Mouse (Mus musculus) kidney, postnatal 10 days (tissue): Measurements from ENCODE around the gene Gm4133.
"Not testable (repeated sequence)": the region's sequence is repeated elsewhere in the genome, so short reads cannot be mapped to it uniquely, and the experiment has no call there.

Experiments used
- DNase-seq: peaks from one replicate; pipeline ENCODE4 v3.0.0; 2021; ENCODE audit warnings: mixed read lengths

Gene Gm4133

DNA sequence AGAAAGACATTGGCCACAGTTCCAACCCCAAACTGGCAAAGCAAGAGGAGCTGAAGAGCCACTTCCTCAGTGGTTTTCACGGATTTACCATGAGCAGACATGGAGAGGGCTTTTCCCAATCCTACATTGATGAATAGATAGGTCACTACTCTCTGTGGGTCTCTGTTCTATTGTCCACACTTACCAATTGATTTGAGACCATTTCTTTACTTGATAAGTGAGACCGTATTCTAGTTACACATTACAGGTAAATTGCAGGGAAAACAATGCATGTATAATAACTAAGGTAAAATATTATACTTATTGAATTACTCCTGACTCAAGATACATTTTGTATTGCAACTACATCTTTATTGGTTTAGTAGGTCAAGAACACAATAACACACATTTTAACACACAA is at the start of gene Gm4133:
TSS of gene Gm4133 (minus strand) at position 101 of the 400 bp plus-strand sequence.
- not testable (repeated sequence) for DNase-seq

DNA sequence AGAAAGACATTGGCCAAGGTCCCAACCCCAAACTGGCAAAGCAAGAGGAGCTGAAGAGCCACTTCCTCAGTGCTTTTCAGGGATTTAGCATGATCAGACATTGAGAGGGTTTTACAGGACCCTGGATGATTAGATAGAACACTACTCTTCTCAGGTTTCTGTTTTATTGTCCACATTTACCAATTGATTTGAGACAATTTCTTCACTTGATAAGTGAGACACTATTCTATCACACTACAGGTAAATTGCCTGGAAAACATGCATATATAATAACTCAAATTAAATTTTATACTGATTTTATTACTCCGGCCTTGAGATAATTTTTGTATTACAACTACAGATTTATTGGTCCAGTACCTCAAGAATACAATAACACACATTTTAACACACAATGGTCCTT is 41.4 kb upstream of the Gm4133 start, which contains the start of gene Gm5728:
TSS of gene Gm5728 (minus strand) at position 101 of the 400 bp plus-strand sequence.
- not testable (repeated sequence) for DNase-seq
